Mouse (Mus musculus) small intestine, adult 2 months (tissue): ENCODE data around the gene Tbc1d2b.

Source experiments
- CTCF ChIP-seq: fragments of 200-500 bp; IDR thresholded peaks from 2 replicates; pipeline ENCODE4 v1.5.1; 2012; ENCODE audit warnings: low read depth, mild to moderate bottlenecking, control low read depth, inconsistent platforms, low read length, moderate library complexity, mixed read lengths; ENCODE audit not compliant: insufficient replicate concordance, insufficient read length; ENCODE audit errors: extremely low read depth
- POLR2A ChIP-seq: fragments of 200-500 bp; IDR thresholded peaks from 2 replicates; pipeline ENCODE4 v1.6.1; 2012; ENCODE audit warnings: low read depth, mild to moderate bottlenecking, control low read depth, inconsistent platforms, low read length, moderate library complexity

DNA sequence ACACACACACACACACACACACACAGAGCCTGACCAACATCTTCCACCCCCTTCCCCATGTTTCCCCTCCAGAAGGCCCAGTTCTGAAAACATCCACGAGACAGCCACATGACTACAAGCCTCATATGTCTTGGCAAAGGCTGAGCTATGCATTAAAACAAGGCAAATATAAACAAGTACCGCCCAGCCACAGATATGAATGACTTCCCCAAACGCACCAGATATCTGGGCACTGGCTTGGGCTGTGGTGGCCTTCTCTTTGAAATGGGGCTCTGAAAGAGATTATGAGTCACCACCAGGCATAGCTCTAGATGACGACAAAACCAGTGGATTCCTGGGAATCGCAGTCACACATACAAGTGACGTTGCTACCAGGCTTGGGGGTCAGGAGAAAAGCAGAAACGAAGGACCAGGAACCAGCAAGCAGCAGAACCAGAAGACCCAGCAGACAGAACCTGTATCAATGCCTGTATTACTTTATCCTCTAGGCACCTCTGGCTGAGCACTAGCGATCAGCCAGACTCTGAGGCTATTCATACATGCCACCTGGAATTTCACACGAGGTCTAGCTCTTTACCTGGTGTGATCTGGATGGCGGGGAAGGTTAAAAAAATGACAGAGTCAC, 35.2 kb downstream of the Tbc1d2b start:
- TF ChIP-seq POLR2A = no peak
- TF ChIP-seq CTCF = no peak
